Comparison of ENCODE assay signal across 8 mouse cellular contexts in genomic region chr16:31592014-31592871, GRCm38 (mm10).
DNase-seq lines count a peak whose midpoint lies in the region; ATAC-seq lines count a peak whose summit lies in the region.

No protein-coding gene starts in this region.

- no peaks in the 10 kb centered on the region for H3K27me3 ChIP-seq in intestine, embryonic 16.5 days (replicated peaks; ENCODE audit: control insufficient read depth, insufficient read depth, low read length)

- peak; percentile 94 for ATAC-seq in intestine, embryonic 16.5 days
- no peak for ATAC-seq in activated CD4-positive, CD25-positive, alpha-beta regulatory T cell, adult 4 months

- intact Hi-C loops in left cerebral cortex, postnatal 14 days (cut with DNase I), result no loop called here

- H3K36me3 ChIP-seq in intestine, embryonic 16.5 days (ENCODE audit: control insufficient read depth, insufficient read depth, low read length), result no peaks in the 10 kb centered on the region

- WGBS in intestine, embryonic 16.5 days, result 3% methylated on average over 7 of the region's 7 CpGs

- no peaks in the 10 kb centered on the region for H3K9me3 ChIP-seq in intestine, embryonic 16.5 days (ENCODE audit: control insufficient read depth, low read length)

- no peak overlapping the region for H3K9ac ChIP-seq in intestine, embryonic 16.5 days (ENCODE audit: low read depth, low read length)

- peak overlapping the region; percentile 27 for H3K27ac ChIP-seq in intestine, embryonic 16.5 days (ENCODE audit: low read length)

- H3K4me1 ChIP-seq in intestine, embryonic 16.5 days (ENCODE audit: control insufficient read depth, insufficient read depth, low read length), result peaks cover 24% of the 10 kb centered on the region

- H3K4me3 ChIP-seq in intestine, embryonic 16.5 days (ENCODE audit: low read length), result peak overlapping the region; percentile 6; the same call in 1 of the 2 replicates

- peak overlapping the region; percentile 32 for H3K4me2 ChIP-seq in intestine, embryonic 16.5 days (ENCODE audit: low read depth, low read length)

- peak; percentile 62 for DNase-seq in adrenal gland, postnatal 10 days
- peak; percentile 80 for DNase-seq in embryo, embryonic 10 days (ENCODE audit: low spot score)
- peak; percentile 52 for DNase-seq in gastrocnemius, postnatal 10 days
- peak; percentile 67 to 82 for DNase-seq in left cerebral cortex, postnatal 14 days (ENCODE audit: low spot score in 2 of 2)
- DNase-seq in mesoderm, embryonic 11.5 days (ENCODE audit: low read depth, low spot score), result peak; percentile 91
- DNase-seq in right cerebral cortex, postnatal 4 days, result peak; percentile 56
